Mouse (Mus musculus) urinary bladder, adult 18-20 months (tissue): Measurements from ENCODE around the gene Mei1.
A peak's percentile ranks its signal among the peaks of the same experiment; 100 is the strongest.

Source experiments
- DNase-seq, 2 experiments: peaks; one replicate each; pipeline ENCODE4 v3.0.0; 2022; ENCODE audit warnings: low spot score in 2 of 2, mixed read lengths in 2 of 2

Gene Mei1

GRCm38 (mm10) chr15:82151176-82151575 lies 81.4 kb downstream of the Mei1 start:
- DNase-seq: no peak

GRCm38 (mm10) chr15:82152022-82152421 lies 82.2 kb downstream of the Mei1 start:
- DNase-seq: no peak

- no peak for DNase-seq
Measured at GRCm38 (mm10) chr15:82152435-82152834, 82.6 kb downstream of the Mei1 start.

GRCm38 (mm10) chr15:82156298-82156697 lies 86.5 kb downstream of the Mei1 start:
- no peak for DNase-seq

- DNase-seq: no peak
Measured at GRCm38 (mm10) chr15:82156902-82157301, 87.1 kb downstream of the Mei1 start.

GRCm38 (mm10) chr15:82158243-82159035 lies 88.6 kb downstream of the Mei1 start:
- DNase-seq: peak in 1 of 2 experiments; percentile 47

- DNase-seq: no peak
Measured at GRCm38 (mm10) chr15:82159471-82159870, 89.7 kb downstream of the Mei1 start.

- no peak for DNase-seq
Measured at GRCm38 (mm10) chr15:82160731-82161640, 91.2 kb downstream of the Mei1 start.

- DNase-seq: no peak
Measured at GRCm38 (mm10) chr15:82161965-82162600, 92.3 kb downstream of the Mei1 start.

GRCm38 (mm10) chr15:82163356-82164060 lies 93.7 kb downstream of the Mei1 start:
- DNase-seq: no peak

- DNase-seq: no peak
Measured at GRCm38 (mm10) chr15:82164061-82164399, 94.2 kb downstream of the Mei1 start.

- no peak for DNase-seq
Measured at GRCm38 (mm10) chr15:82164496-82164895, 94.7 kb downstream of the Mei1 start.

- DNase-seq: peak; percentile 60 to 82
Measured at GRCm38 (mm10) chr15:82165332-82166239, 95.8 kb downstream of the Mei1 start.

GRCm38 (mm10) chr15:82166240-82167100 lies 96.7 kb downstream of the Mei1 start:
- no peak for DNase-seq

GRCm38 (mm10) chr15:82167201-82168168 lies 97.7 kb downstream of the Mei1 start:
- DNase-seq: no peak

GRCm38 (mm10) chr15:82169671-82170070 lies 99.9 kb downstream of the Mei1 start:
- DNase-seq: no peak

- DNase-seq: no peak
Measured at GRCm38 (mm10) chr15:82170437-82171377, 100.9 kb downstream of the Mei1 start.
